12 mouse cellular contexts compared by ENCODE assay signal in genomic region chr6:84472287-84472686, GRCm38 (mm10).
DNase-seq lines count a peak whose midpoint lies in the region; ATAC-seq and TF ChIP-seq lines count a peak whose summit lies in the region.
"Had no signal": no experiment of that assay in that cellular context is flagged by ENCODE, and none has a peak within 500 bp of the region (broad histone marks: within the 10 kb centered on the region; RNA-seq: fewer than 3 reads in every experiment).

No protein-coding gene starts in this region.

- no peak overlapping the region for H3K4me3 ChIP-seq in heart, adult 2 months
- no peak overlapping the region for H3K4me3 ChIP-seq in heart, embryonic 12.5 days
- no peak overlapping the region for H3K4me3 ChIP-seq in lung, embryonic 14.5 days (ENCODE audit: low read depth, low read length)
- H3K4me3 ChIP-seq: heart, embryonic 15.5 days; limb, embryonic 12.5 days; lung, embryonic 15.5 days; midbrain, embryonic 12.5 days had no signal

- peak; percentile 62 for TF ChIP-seq CTCF in heart, adult 2 months (IDR thresholded peaks at IDR 0.05)
- peak; percentile 38 for TF ChIP-seq CTCF in lung, embryonic 14.5 days (IDR thresholded peaks at IDR 0.05; ENCODE audit: low read depth)

- no peaks in the 10 kb centered on the region for H3K27me3 ChIP-seq in heart, adult 2 months (ENCODE audit: control insufficient read depth, insufficient read depth, low read length)
- no peaks in the 10 kb centered on the region for H3K27me3 ChIP-seq in heart, embryonic 12.5 days (replicated peaks)
- H3K27me3 ChIP-seq in lung, embryonic 14.5 days (ENCODE audit: insufficient read depth, low read length), result no peaks in the 10 kb centered on the region
- H3K27me3 ChIP-seq: limb, embryonic 12.5 days; lung, embryonic 15.5 days; midbrain, embryonic 12.5 days had no signal

- intact Hi-C loops in heart, adult 2 months (cut with DNase I), result loop anchor here (5.0 to 10.0 kb wide), 2 partner anchors 65 to 377 kb away; no protein-coding TSS in a partner anchor

- TF ChIP-seq POLR2A in heart, adult 2 months (IDR thresholded peaks at IDR 0.05; ENCODE audit: insufficient read depth, low read depth, low read length), result no peak

- H3K4me2 ChIP-seq in heart, embryonic 12.5 days, result no peak overlapping the region
- no peak overlapping the region for H3K4me2 ChIP-seq in lung, embryonic 14.5 days
- H3K4me2 ChIP-seq: heart, embryonic 15.5 days; limb, embryonic 12.5 days; lung, embryonic 15.5 days; midbrain, embryonic 12.5 days had no signal

- H3K79me2 ChIP-seq in heart, adult 2 months (replicated peaks; ENCODE audit: control insufficient read depth, insufficient read depth, low read length), result no peaks in the 10 kb centered on the region

- H3K27ac ChIP-seq in heart, adult 2 months, result no peak overlapping the region
- no peak overlapping the region for H3K27ac ChIP-seq in heart, embryonic 12.5 days (ENCODE audit: poor library complexity, severe bottlenecking)
- H3K27ac ChIP-seq in lung, embryonic 14.5 days (ENCODE audit: low read depth), result no peak overlapping the region
- H3K27ac ChIP-seq: heart, embryonic 15.5 days; limb, embryonic 12.5 days; lung, embryonic 15.5 days; midbrain, embryonic 12.5 days had no signal

- no peak for DNase-seq in heart, adult 2 months
- DNase-seq in lung, embryonic 14.5 days, result no peak
- DNase-seq in lung, postnatal 10 days, result no peak
- DNase-seq in NIH3T3 (ENCODE audit: low read depth), result peak; percentile 25
- no peak for DNase-seq in thymus, postnatal 14 days
- no peak for DNase-seq in frontal cortex, adult 2 months (ENCODE audit: extremely low spot score in 1 of 2, low spot score in 1 of 2)

- ATAC-seq in heart, embryonic 12.5 days (ENCODE audit: insufficient number of reproducible peaks, low FRiP score), result no peak
- no peak for ATAC-seq in lung, embryonic 14.5 days (ENCODE audit: insufficient read depth)
- ATAC-seq in megakaryocyte progenitor cell, adult 5-6 weeks (replicated peaks; ENCODE audit: poor library complexity), result peak; percentile 65; the same call in 1 of the 2 replicates

- no peak for TF ChIP-seq EP300 in heart, adult 2 months (IDR thresholded peaks at IDR 0.05; ENCODE audit: insufficient read depth, low read depth, low read length)

- no peaks in the 10 kb centered on the region for H3K36me3 ChIP-seq in heart, adult 2 months (ENCODE audit: control insufficient read depth, insufficient read depth, low read length)
- H3K36me3 ChIP-seq in heart, embryonic 12.5 days, result no peaks in the 10 kb centered on the region
- no peaks in the 10 kb centered on the region for H3K36me3 ChIP-seq in lung, embryonic 14.5 days (ENCODE audit: insufficient read depth)
- H3K36me3 ChIP-seq: heart, embryonic 15.5 days; limb, embryonic 12.5 days; lung, embryonic 15.5 days; midbrain, embryonic 12.5 days had no signal

- H3K4me1 ChIP-seq in heart, adult 2 months (ENCODE audit: control insufficient read depth, insufficient read depth, low read length), result no peaks in the 10 kb centered on the region
- 0 out of 2 replicates have a peak, but pooled peaks cover 7% of the 10 kb centered on the region for H3K4me1 ChIP-seq in heart, embryonic 12.5 days (replicated peaks)
- H3K4me1 ChIP-seq in lung, embryonic 14.5 days (ENCODE audit: insufficient read depth), result 0 out of 2 replicates have a peak, but pooled peaks cover 6% of the 10 kb centered on the region

- H3K9me3 ChIP-seq in heart, embryonic 12.5 days (replicated peaks), result no peaks in the 10 kb centered on the region
- H3K9me3 ChIP-seq in lung, embryonic 14.5 days (ENCODE audit: low read depth, low read length), result no peaks in the 10 kb centered on the region
- H3K9me3 ChIP-seq: heart, embryonic 15.5 days; limb, embryonic 12.5 days; lung, embryonic 15.5 days; midbrain, embryonic 12.5 days had no signal

- 26% methylated on average over 3 of the region's 3 CpGs for WGBS in heart, adult 2 months
- WGBS in heart, embryonic 12.5 days, result 21% methylated on average over 3 of the region's 3 CpGs
- 23% methylated on average over 3 of the region's 3 CpGs for WGBS in lung, embryonic 14.5 days

- no peak overlapping the region for H3K9ac ChIP-seq in heart, adult 2 months (ENCODE audit: low read depth, low read length)
- H3K9ac ChIP-seq in heart, embryonic 12.5 days, result no peak overlapping the region
- no peak overlapping the region for H3K9ac ChIP-seq in lung, embryonic 14.5 days
- H3K9ac ChIP-seq: heart, embryonic 15.5 days; limb, embryonic 12.5 days; lung, embryonic 15.5 days; midbrain, embryonic 12.5 days had no signal
